Mouse (Mus musculus) E14TG2a.4 (cell line): ENCODE data around the gene Unkl.
"Not testable (repeated sequence)": the region's sequence is repeated elsewhere in the genome, so short reads cannot be mapped to it uniquely, and the experiment has no call there.

Experiments used
- CTCF ChIP-seq: conservative IDR thresholded peaks from 2 replicates; pipeline ENCODE4 v1.5.1; 2014; ENCODE audit warnings: low read length
- NANOG ChIP-seq: IDR thresholded peaks from 2 replicates; pipeline ENCODE4 v1.6.1; 2014; ENCODE audit warnings: borderline replicate concordance, low read length, mixed read lengths
- POU5F1 ChIP-seq: IDR thresholded peaks from 2 replicates; pipeline ENCODE4 v1.6.1; 2014; ENCODE audit warnings: low read length, borderline replicate concordance

DNA sequence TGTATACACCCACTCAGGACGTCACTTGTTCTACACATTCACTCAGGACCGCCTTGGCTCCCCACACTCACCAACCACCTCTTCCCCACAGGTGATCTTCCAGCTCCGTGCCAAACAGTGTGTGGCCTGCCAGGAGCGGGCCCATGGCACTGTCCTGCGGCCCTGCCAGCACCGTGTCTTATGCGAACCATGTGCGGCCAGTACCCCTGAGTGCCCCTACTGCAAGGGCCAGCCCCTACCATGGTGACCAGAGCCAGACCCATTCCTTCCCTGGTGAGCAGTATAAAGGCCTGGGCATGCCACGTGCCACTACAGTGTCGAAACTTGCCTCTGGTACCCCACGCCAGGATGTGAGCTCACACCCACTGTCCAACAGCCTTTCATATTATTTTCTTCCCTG is 43.4 kb downstream of the Unkl start:
- not testable (repeated sequence) for TF ChIP-seq CTCF, NANOG, POU5F1
